Mouse (Mus musculus) testis, adult 2 months (tissue): Measurements from ENCODE around the gene Mgat4a.

Experiments used
- CTCF ChIP-seq: fragments of 200-500 bp; IDR thresholded peaks from 2 replicates; pipeline ENCODE4 v1.5.1; 2012; ENCODE audit warnings: low read depth, mild to moderate bottlenecking, inconsistent platforms, low read length, moderate library complexity; ENCODE audit not compliant: control insufficient read depth, insufficient read depth, insufficient replicate concordance
- POLR2A ChIP-seq: fragments of 200-500 bp; IDR thresholded peaks from 2 replicates; pipeline ENCODE4 v1.6.1; 2012; ENCODE audit warnings: low read depth, mild to moderate bottlenecking, inconsistent platforms, low read length, moderate library complexity; ENCODE audit not compliant: control insufficient read depth

GRCm38 (mm10) chr1:37430297-37430840, 110.4 kb downstream of the Mgat4a start:
- TF ChIP-seq CTCF, result no peak
- no peak for TF ChIP-seq POLR2A
